Mouse (Mus musculus): ENCODE results near the gene Nfkbie.

GRCm38 (mm10) chr17:45532896-45533295 lies 22.6 kb upstream of the Nfkbie start:
- no peak for TF ChIP-seq POLR2A (IDR thresholded peaks at IDR 0.05; ENCODE audit: low read depth, low read length)
- no peak for TF ChIP-seq CTCF (IDR thresholded peaks at IDR 0.05; ENCODE audit: extremely low read depth, insufficient read depth, insufficient read length, insufficient replicate concordance)

All from spleen, adult 2 months (tissue).